Mouse (Mus musculus): Measurements from ENCODE around the gene Necab3. TPM values are rescaled to one million over a fixed set of nuclear protein-coding genes. Genes with fewer than 3 reads are reported as not detected.

The Necab3 gene
- 0.44 and 0.73 TPM in 2 replicates for polyA plus RNA-seq (2015; fragmentation: Nextera tagmentation; extraction: Ambion mirVana)

- ATAC-seq (ENCODE audit: low read depth): peak; percentile 70
- 0 out of 2 replicates have a peak within 1 kb of the TSS, but pooled peaks have one; percentile 17 for H3K27ac ChIP-seq (ENCODE audit: low read length)
- H3K4me2 ChIP-seq (ENCODE audit: low read depth, low read length): peak within 1 kb of the TSS; percentile 74
- H3K9ac ChIP-seq (ENCODE audit: low read depth, low read length): peak within 1 kb of the TSS; percentile 47; the same call in 1 of the 2 replicates
- H3K36me3 ChIP-seq (ENCODE audit: control insufficient read depth, insufficient read depth): peaks cover 25% of the 10 kb centered on the region
- H3K4me3 ChIP-seq (ENCODE audit: low read depth, low read length): peak within 1 kb of the TSS; percentile 43
- H3K27me3 ChIP-seq (ENCODE audit: control insufficient read depth, insufficient read depth, low read depth, low read length): no peaks in the 10 kb centered on the region
- no peaks in the 10 kb centered on the region for H3K9me3 ChIP-seq (replicated peaks; ENCODE audit: control insufficient read depth, low read length)
- peaks cover 12% of the 10 kb centered on the region for H3K4me1 ChIP-seq (ENCODE audit: control insufficient read depth, low read depth, low read length)
- 4% methylated on average over 34 of the region's 34 CpGs for WGBS (ENCODE audit: insufficient replicate concordance)
These were observed at the start of gene Necab3 for GRCm38 (mm10) chr2:154558264-154559039. Gene Necab3 (minus strand): TSS chr2:154558890.

GRCm38 (mm10) chr2:154606965-154607364 lies 48.3 kb upstream of the Necab3 start:
- no peak overlapping the region for H3K27ac ChIP-seq (ENCODE audit: low read length)
- H3K4me1 ChIP-seq (ENCODE audit: control insufficient read depth, low read depth, low read length): peaks cover 32% of the 10 kb centered on the region
- no peak overlapping the region for H3K9ac ChIP-seq (ENCODE audit: low read depth, low read length)
- no peak for ATAC-seq (ENCODE audit: low read depth)
- no peak overlapping the region for H3K4me3 ChIP-seq (ENCODE audit: low read depth, low read length)
- H3K27me3 ChIP-seq (ENCODE audit: control insufficient read depth, insufficient read depth, low read depth, low read length): no peaks in the 10 kb centered on the region
- H3K36me3 ChIP-seq (ENCODE audit: control insufficient read depth, insufficient read depth): no peaks in the 10 kb centered on the region
- 74% methylated on average over 1 of the region's 1 CpGs for WGBS (ENCODE audit: insufficient replicate concordance)
- H3K4me2 ChIP-seq (ENCODE audit: low read depth, low read length): no peak overlapping the region
- no peaks in the 10 kb centered on the region for H3K9me3 ChIP-seq (replicated peaks; ENCODE audit: control insufficient read depth, low read length)

- H3K27ac ChIP-seq (ENCODE audit: low read length): peak overlapping the region; percentile 92
- H3K4me2 ChIP-seq (ENCODE audit: low read depth, low read length): peak overlapping the region; percentile 96
- H3K36me3 ChIP-seq (ENCODE audit: control insufficient read depth, insufficient read depth): no peaks in the 10 kb centered on the region
- WGBS (ENCODE audit: insufficient replicate concordance): 12% methylated on average over 7 of the region's 7 CpGs
- H3K9me3 ChIP-seq (replicated peaks; ENCODE audit: control insufficient read depth, low read length): no peaks in the 10 kb centered on the region
- no peak for ATAC-seq (ENCODE audit: low read depth)
- peak overlapping the region; percentile 73 for H3K9ac ChIP-seq (ENCODE audit: low read depth, low read length)
- H3K4me1 ChIP-seq (ENCODE audit: control insufficient read depth, low read depth, low read length): peaks cover 23% of the 10 kb centered on the region
- H3K4me3 ChIP-seq (ENCODE audit: low read depth, low read length): peak overlapping the region; percentile 62
- no peaks in the 10 kb centered on the region for H3K27me3 ChIP-seq (ENCODE audit: control insufficient read depth, insufficient read depth, low read depth, low read length)
These were observed 45.5 kb upstream of the Necab3 start for GRCm38 (mm10) chr2:154604156-154604555.

- no peaks in the 10 kb centered on the region for H3K27me3 ChIP-seq (ENCODE audit: control insufficient read depth, insufficient read depth, low read depth, low read length)
- WGBS (ENCODE audit: insufficient replicate concordance): 0% methylated on average over 13 of the region's 13 CpGs
- H3K27ac ChIP-seq (ENCODE audit: low read length): peak within 1 kb of the TSS; percentile 92
- H3K4me3 ChIP-seq (ENCODE audit: low read depth, low read length): peak within 1 kb of the TSS; percentile 75
- H3K4me1 ChIP-seq (ENCODE audit: control insufficient read depth, low read depth, low read length): peaks cover 20% of the 10 kb centered on the region
- H3K9me3 ChIP-seq (replicated peaks; ENCODE audit: control insufficient read depth, low read length): no peaks in the 10 kb centered on the region
- H3K36me3 ChIP-seq (ENCODE audit: control insufficient read depth, insufficient read depth): no peaks in the 10 kb centered on the region
- peak; percentile 99 for ATAC-seq (ENCODE audit: low read depth)
- H3K9ac ChIP-seq (ENCODE audit: low read depth, low read length): peak within 1 kb of the TSS; percentile 86
- peak within 1 kb of the TSS; percentile 96 for H3K4me2 ChIP-seq (ENCODE audit: low read depth, low read length)
These were observed 45.0 kb upstream of the Necab3 start, which contains the start of gene Pxmp4 for GRCm38 (mm10) chr2:154603638-154604153. Gene Pxmp4 (minus strand): TSS chr2:154603708.

GRCm38 (mm10) chr2:154603007-154603637 lies 44.4 kb upstream of the Necab3 start:
- H3K27me3 ChIP-seq (ENCODE audit: control insufficient read depth, insufficient read depth, low read depth, low read length): no peaks in the 10 kb centered on the region
- peak overlapping the region; percentile 86 for H3K9ac ChIP-seq (ENCODE audit: low read depth, low read length)
- no peaks in the 10 kb centered on the region for H3K36me3 ChIP-seq (ENCODE audit: control insufficient read depth, insufficient read depth)
- H3K9me3 ChIP-seq (replicated peaks; ENCODE audit: control insufficient read depth, low read length): no peaks in the 10 kb centered on the region
- WGBS (ENCODE audit: insufficient replicate concordance): 6% methylated on average over 22 of the region's 22 CpGs
- peak overlapping the region; percentile 89 for H3K27ac ChIP-seq (ENCODE audit: low read length)
- H3K4me3 ChIP-seq (ENCODE audit: low read depth, low read length): peak overlapping the region; percentile 75
- no peak for ATAC-seq (ENCODE audit: low read depth)
- peaks cover 19% of the 10 kb centered on the region for H3K4me1 ChIP-seq (ENCODE audit: control insufficient read depth, low read depth, low read length)
- peak overlapping the region; percentile 74 for H3K4me2 ChIP-seq (ENCODE audit: low read depth, low read length)

- no peak overlapping the region; the same call in 1 of the 2 replicates for H3K4me3 ChIP-seq (ENCODE audit: low read depth, low read length)
- no peaks in the 10 kb centered on the region for H3K9me3 ChIP-seq (replicated peaks; ENCODE audit: control insufficient read depth, low read length)
- ATAC-seq (ENCODE audit: low read depth): no peak
- no peaks in the 10 kb centered on the region for H3K27me3 ChIP-seq (ENCODE audit: control insufficient read depth, insufficient read depth, low read depth, low read length)
- no peak overlapping the region for H3K9ac ChIP-seq (ENCODE audit: low read depth, low read length)
- H3K27ac ChIP-seq (ENCODE audit: low read length): no peak overlapping the region
- peaks cover 19% of the 10 kb centered on the region for H3K4me1 ChIP-seq (ENCODE audit: control insufficient read depth, low read depth, low read length)
- WGBS (ENCODE audit: insufficient replicate concordance): 48% methylated on average over 3 of the region's 3 CpGs
- H3K4me2 ChIP-seq (ENCODE audit: low read depth, low read length): peak overlapping the region; percentile 1; the same call in 1 of the 2 replicates
- H3K36me3 ChIP-seq (ENCODE audit: control insufficient read depth, insufficient read depth): no peaks in the 10 kb centered on the region
These were observed 42.6 kb upstream of the Necab3 start for GRCm38 (mm10) chr2:154601324-154601723.

- ATAC-seq (ENCODE audit: low read depth): no peak
- Histone ChIP-seq H3K4me3 (ENCODE audit: low read depth, low read length) (no peak overlapping the region), H3K9me3 (replicated peaks; ENCODE audit: control insufficient read depth, low read length) (no peaks in the 10 kb centered on the region), H3K4me1 (ENCODE audit: control insufficient read depth, low read depth, low read length) (peaks cover 19% of the 10 kb centered on the region), H3K4me2 (ENCODE audit: low read depth, low read length) (no peak overlapping the region), H3K27me3 (ENCODE audit: control insufficient read depth, insufficient read depth, low read depth, low read length) (no peaks in the 10 kb centered on the region), H3K27ac (ENCODE audit: low read length) (no peak overlapping the region), H3K36me3 (ENCODE audit: control insufficient read depth, insufficient read depth) (peaks cover 4% of the 10 kb centered on the region), H3K9ac (ENCODE audit: low read depth, low read length) (no peak overlapping the region)
- 71% methylated on average over 6 of the region's 6 CpGs for WGBS (ENCODE audit: insufficient replicate concordance)
These were observed 41.9 kb upstream of the Necab3 start for GRCm38 (mm10) chr2:154600586-154600985.

GRCm38 (mm10) chr2:154597399-154597798 lies 38.7 kb upstream of the Necab3 start:
- H3K4me3 ChIP-seq (ENCODE audit: low read depth, low read length): no peak overlapping the region
- no peaks in the 10 kb centered on the region for H3K27me3 ChIP-seq (ENCODE audit: control insufficient read depth, insufficient read depth, low read depth, low read length)
- H3K9me3 ChIP-seq (replicated peaks; ENCODE audit: control insufficient read depth, low read length): no peaks in the 10 kb centered on the region
- 78% methylated on average over 3 of the region's 3 CpGs for WGBS (ENCODE audit: insufficient replicate concordance)
- H3K4me2 ChIP-seq (ENCODE audit: low read depth, low read length): no peak overlapping the region
- H3K4me1 ChIP-seq (ENCODE audit: control insufficient read depth, low read depth, low read length): peaks cover 3% of the 10 kb centered on the region
- H3K27ac ChIP-seq (ENCODE audit: low read length): no peak overlapping the region
- no peak overlapping the region for H3K9ac ChIP-seq (ENCODE audit: low read depth, low read length)
- no peak for ATAC-seq (ENCODE audit: low read depth)
- H3K36me3 ChIP-seq (ENCODE audit: control insufficient read depth, insufficient read depth): peaks cover 20% of the 10 kb centered on the region
